Mouse (Mus musculus) adrenal gland, postnatal 4 days (tissue): Measurements from ENCODE around the gene Il34. TPM values are rescaled to one million over a fixed set of nuclear protein-coding genes. Genes with fewer than 3 reads are reported as not detected.

Experiments used
- DNase-seq, 2 experiments: peaks; one replicate each; pipeline ENCODE4 v3.0.0; 2021 to 2022; ENCODE audit warnings: low spot score in 2 of 2, mixed read lengths in 2 of 2
- total RNA-seq, 2 experiments: library from RNA; stranded (reverse); gene quantifications; 2 replicates each; pipeline ENCODE4 v1.2.3; 2021

Il34 gene
- total RNA-seq, 2 experiments from 2014 or later = 5.6 to 9.2 TPM

- DNase-seq = no peak
Measured at GRCm38 (mm10) chr8:110740629-110741175, 65.0 kb downstream of the Il34 start.

GRCm38 (mm10) chr8:110738591-110739195, 67.0 kb downstream of the Il34 start:
- no peak for DNase-seq

GRCm38 (mm10) chr8:110733036-110733435, 72.7 kb downstream of the Il34 start:
- DNase-seq = no peak

- DNase-seq = no peak
Measured at GRCm38 (mm10) chr8:110731346-110731859, 74.3 kb downstream of the Il34 start.

- no peak for DNase-seq
Measured at GRCm38 (mm10) chr8:110726893-110727292, 78.8 kb downstream of the Il34 start.

- DNase-seq = no peak
Measured at GRCm38 (mm10) chr8:110725084-110725838, 80.5 kb downstream of the Il34 start.

- DNase-seq = no peak
Measured at GRCm38 (mm10) chr8:110724493-110724892, 81.2 kb downstream of the Il34 start.

GRCm38 (mm10) chr8:110722414-110723011, 83.2 kb downstream of the Il34 start:
- no peak for DNase-seq

GRCm38 (mm10) chr8:110721606-110722413, 83.9 kb downstream of the Il34 start:
- DNase-seq = no peak

GRCm38 (mm10) chr8:110720685-110721598, 84.8 kb downstream of the Il34 start, which contains the start of gene Mtss1l:
Mtss1l (plus strand) TSS chr8:110721476.
- peak; percentile 67 to 73 for DNase-seq

- no peak for DNase-seq
Measured at GRCm38 (mm10) chr8:110719898-110720653, 85.6 kb downstream of the Il34 start.

- no peak for DNase-seq
Measured at GRCm38 (mm10) chr8:110718969-110719670, 86.6 kb downstream of the Il34 start.

- DNase-seq = no peak
Measured at GRCm38 (mm10) chr8:110718209-110718968, 87.3 kb downstream of the Il34 start.

- DNase-seq = no peak
Measured at GRCm38 (mm10) chr8:110717131-110717530, 88.6 kb downstream of the Il34 start.

- DNase-seq = no peak
Measured at GRCm38 (mm10) chr8:110716075-110716474, 89.6 kb downstream of the Il34 start.

- no peak for DNase-seq
Measured at GRCm38 (mm10) chr8:110714827-110715519, 90.8 kb downstream of the Il34 start.

GRCm38 (mm10) chr8:110713073-110713472, 92.7 kb downstream of the Il34 start:
- DNase-seq = no peak
